Mouse (Mus musculus): Measurements from ENCODE around the gene Nop2.
"Not testable (repeated sequence)": the region's sequence is repeated elsewhere in the genome, so short reads cannot be mapped to it uniquely, and the experiment has no call there.

- not testable (repeated sequence) for TF ChIP-seq CTCF, POLR2A (IDR thresholded peaks at IDR 0.05; ENCODE audit: extremely low read depth, insufficient read depth, low read length)
Measured at GRCm38 (mm10) chr6:125162615-125163305, 31.1 kb downstream of the Nop2 start.
